Mouse (Mus musculus): ENCODE measurements around the gene Prickle3. TPM values are rescaled to one million over a fixed set of nuclear protein-coding genes. Genes with fewer than 3 reads are reported as not detected.

Gene Prickle3
- polyA plus RNA-seq, 1 experiment from 2014 or later: 3.2 TPM

Other genes with a start within 250 kb of the Prickle3 start
- 0.09 TPM in 2 replicates for gene Foxp3, start 83.6 kb upstream of the Prickle3 start, polyA plus RNA-seq (2016; fragmentation: Nextera tagmentation; extraction: Ambion mirVana)
- gene Ppp1r3f, start 83.0 kb upstream of the Prickle3 start, polyA plus RNA-seq (2016; fragmentation: Nextera tagmentation; extraction: Ambion mirVana): 1.3 and 1.6 TPM in 2 replicates
- gene Ccdc22, start 51.7 kb upstream of the Prickle3 start, polyA plus RNA-seq (2016; fragmentation: Nextera tagmentation; extraction: Ambion mirVana): 35.8 and 38.0 TPM in 2 replicates
- 0.02 TPM in 1 of 2 replicates, not detected in the other for gene Cacna1f, start 50.2 kb upstream of the Prickle3 start, polyA plus RNA-seq (2016; fragmentation: Nextera tagmentation; extraction: Ambion mirVana)
- gene Syp, start 18.8 kb upstream of the Prickle3 start, polyA plus RNA-seq (2016; fragmentation: Nextera tagmentation; extraction: Ambion mirVana): 9.2 and 11.6 TPM in 2 replicates
- gene Plp2, start 14.1 kb downstream of the Prickle3 start, polyA plus RNA-seq (2016; fragmentation: Nextera tagmentation; extraction: Ambion mirVana): 49.7 and 50.4 TPM in 2 replicates
- 0.10 TPM in 1 of 2 replicates, not detected in the other for gene Magix, start 24.0 kb downstream of the Prickle3 start, polyA plus RNA-seq (2016; fragmentation: Nextera tagmentation; extraction: Ambion mirVana)
- 44.4 and 46.1 TPM in 2 replicates for gene Gpkow, start 39.9 kb downstream of the Prickle3 start, polyA plus RNA-seq (2016; fragmentation: Nextera tagmentation; extraction: Ambion mirVana)
- gene Wdr45, start 57.1 kb downstream of the Prickle3 start, polyA plus RNA-seq (2016; fragmentation: Nextera tagmentation; extraction: Ambion mirVana): 16.3 and 20.0 TPM in 2 replicates
- 0.47 TPM in 1 of 2 replicates, not detected in the other for gene Gm45208, start 65.0 kb downstream of the Prickle3 start, polyA plus RNA-seq (2016; fragmentation: Nextera tagmentation; extraction: Ambion mirVana)
- 76.5 and 78.4 TPM in 2 replicates for gene Praf2, start 71.2 kb downstream of the Prickle3 start, polyA plus RNA-seq (2016; fragmentation: Nextera tagmentation; extraction: Ambion mirVana)
- gene Ccdc120, start 93.6 kb downstream of the Prickle3 start, polyA plus RNA-seq (2016; fragmentation: Nextera tagmentation; extraction: Ambion mirVana): 14.5 and 19.3 TPM in 2 replicates
- gene Tfe3, start 105.3 kb downstream of the Prickle3 start, polyA plus RNA-seq (2016; fragmentation: Nextera tagmentation; extraction: Ambion mirVana): 25.3 and 29.3 TPM in 2 replicates
- 45.6 TPM in 2 replicates for gene Gripap1, start 132.5 kb downstream of the Prickle3 start, polyA plus RNA-seq (2016; fragmentation: Nextera tagmentation; extraction: Ambion mirVana)
- 0.87 and 1.0 TPM in 2 replicates for gene Kcnd1, start 165.0 kb downstream of the Prickle3 start, polyA plus RNA-seq (2016; fragmentation: Nextera tagmentation; extraction: Ambion mirVana)
- gene Otud5, start 184.1 kb downstream of the Prickle3 start, polyA plus RNA-seq (2016; fragmentation: Nextera tagmentation; extraction: Ambion mirVana): 40.3 and 40.8 TPM in 2 replicates
- gene Pim2, start 221.0 kb downstream of the Prickle3 start, polyA plus RNA-seq (2016; fragmentation: Nextera tagmentation; extraction: Ambion mirVana): 10.4 and 14.0 TPM in 2 replicates
- gene Slc35a2, start 226.8 kb downstream of the Prickle3 start, polyA plus RNA-seq (2016; fragmentation: Nextera tagmentation; extraction: Ambion mirVana): 25.0 and 27.3 TPM in 2 replicates
- gene Pqbp1, start 242.0 kb downstream of the Prickle3 start, polyA plus RNA-seq (2016; fragmentation: Nextera tagmentation; extraction: Ambion mirVana): 128 and 129 TPM in 2 replicates
- gene Timm17b, start 242.1 kb downstream of the Prickle3 start, polyA plus RNA-seq (2016; fragmentation: Nextera tagmentation; extraction: Ambion mirVana): 182 and 186 TPM in 2 replicates